Mouse (Mus musculus) liver, embryonic 14 days (tissue): Measurements from ENCODE around the gene Meiob. TPM values are rescaled to one million over a fixed set of nuclear protein-coding genes. Genes with fewer than 3 reads are reported as not detected.

ENCODE experiments used
- polyA plus RNA-seq: library from polyadenylated mRNA; depleted of rRNA; stranded (reverse); fragments of >200 nt; gene quantifications from 2 replicates; pipeline ENCODE4 v1.2.3, GENCODE M21; 2012; rRNA removed

The Meiob gene
- 0.71 and 0.81 TPM in 2 replicates for polyA plus RNA-seq

DNA sequence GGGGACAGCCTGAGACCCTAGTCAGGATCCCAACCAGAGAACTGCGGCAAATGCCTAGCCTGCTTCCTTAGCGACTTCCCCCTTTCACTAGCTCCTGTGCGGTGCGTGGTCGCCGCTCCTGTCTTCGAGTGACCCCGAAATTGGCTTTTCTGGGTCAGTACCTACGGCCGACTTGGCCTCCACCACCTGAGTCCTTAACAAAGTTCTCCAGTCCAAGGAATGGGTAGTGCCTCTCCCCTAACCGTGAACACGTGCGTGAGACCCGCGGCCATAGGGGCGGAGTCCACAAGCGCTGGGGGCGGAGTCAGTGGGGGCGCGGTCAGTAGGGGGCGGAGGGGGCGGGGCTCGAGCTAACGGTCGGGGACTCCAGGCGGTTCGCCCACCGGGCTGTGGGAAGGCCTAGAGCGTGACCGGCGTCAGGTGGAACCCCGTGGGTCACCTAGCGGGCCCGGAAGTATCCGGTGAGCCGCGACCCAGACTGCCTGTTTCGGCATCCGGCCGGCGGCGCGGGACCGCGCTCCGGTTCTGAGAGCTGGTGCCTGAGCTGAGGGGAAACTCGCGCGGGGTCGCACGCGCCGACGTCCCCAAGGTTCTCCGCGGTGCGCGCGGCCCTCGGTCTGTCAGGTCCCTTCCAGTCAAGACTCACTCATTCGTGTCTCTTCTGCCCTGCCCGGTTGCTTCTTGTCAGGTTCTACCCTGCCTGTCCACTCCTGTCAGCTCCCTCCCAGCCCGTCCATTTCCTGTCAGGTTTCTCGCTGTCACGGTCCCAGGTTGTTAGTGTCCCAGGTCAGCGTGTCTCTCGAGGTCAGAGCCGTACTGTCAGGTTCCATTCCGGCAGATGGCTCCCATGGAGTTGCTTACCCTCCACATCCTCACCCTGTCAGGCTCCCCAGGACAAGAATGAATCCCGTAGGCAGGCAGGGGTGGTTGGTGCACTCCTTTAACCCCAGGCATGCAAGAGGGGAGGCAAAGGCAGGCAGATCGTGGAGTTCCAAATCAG, at the start of gene Meiob:
Meiob (plus strand) TSS at position 338 of the 1,000 bp plus-strand sequence.

DNA sequence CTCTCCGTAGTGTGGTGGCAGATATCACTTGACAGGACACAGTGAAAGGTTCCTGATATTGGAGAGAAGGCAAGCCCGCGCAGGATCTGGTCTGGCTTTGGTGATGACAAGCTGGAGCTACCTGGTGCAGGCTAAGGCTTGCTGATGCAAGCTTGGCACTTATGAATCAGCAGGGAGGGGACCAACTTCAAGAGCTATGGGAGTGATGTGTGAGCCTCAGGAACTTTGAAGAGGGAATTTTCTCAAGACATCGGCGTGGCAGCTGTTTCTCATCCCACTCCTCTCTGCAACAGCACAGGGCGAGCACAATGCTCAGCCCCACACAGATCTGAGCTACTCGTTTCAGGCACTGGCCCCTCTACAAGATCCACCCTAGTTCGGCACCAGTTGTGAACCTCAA, 35.8 kb downstream of the Meiob start, which contains the start of gene Hagh:
Hagh (plus strand) TSS at position 302 of the 400 bp plus-strand sequence.

DNA sequence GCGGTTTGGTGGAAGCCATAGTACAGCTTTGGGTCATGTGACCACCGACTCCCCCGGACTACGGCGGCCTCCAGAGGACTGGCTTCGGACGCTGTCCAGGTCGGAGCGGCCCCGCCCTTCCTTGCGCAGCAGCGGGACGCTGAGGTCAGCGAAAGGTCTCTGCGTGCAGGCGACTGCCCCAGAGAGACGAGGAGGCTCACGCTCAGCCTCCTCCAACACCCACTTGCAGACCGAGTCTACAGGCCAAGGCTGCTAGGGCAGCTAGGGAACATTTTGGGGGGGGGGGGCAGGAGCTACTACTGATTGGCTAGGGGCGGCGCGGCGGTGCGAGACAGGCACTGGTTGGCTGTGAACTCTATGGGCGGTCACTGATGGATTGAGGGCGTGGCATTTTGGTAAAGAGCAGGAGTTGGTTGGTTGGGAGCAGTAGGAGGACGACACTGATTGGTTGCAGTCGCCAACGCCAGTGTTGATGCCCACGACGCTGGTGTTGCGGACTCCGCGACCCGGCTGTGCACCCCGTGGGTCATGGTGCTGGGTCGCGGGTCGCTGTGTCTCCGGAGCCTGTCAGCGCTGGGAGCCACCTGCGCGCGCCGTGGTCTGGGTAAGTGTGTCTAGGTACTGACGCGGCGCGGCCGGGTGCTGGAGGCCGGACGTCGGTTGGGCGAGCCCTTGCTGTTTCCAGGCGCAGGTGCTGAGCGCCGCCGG, 46.1 kb downstream of the Meiob start, which contains the start of gene Fahd1:
Fahd1 (minus strand) TSS at position 300 of the 708 bp plus-strand sequence.

DNA sequence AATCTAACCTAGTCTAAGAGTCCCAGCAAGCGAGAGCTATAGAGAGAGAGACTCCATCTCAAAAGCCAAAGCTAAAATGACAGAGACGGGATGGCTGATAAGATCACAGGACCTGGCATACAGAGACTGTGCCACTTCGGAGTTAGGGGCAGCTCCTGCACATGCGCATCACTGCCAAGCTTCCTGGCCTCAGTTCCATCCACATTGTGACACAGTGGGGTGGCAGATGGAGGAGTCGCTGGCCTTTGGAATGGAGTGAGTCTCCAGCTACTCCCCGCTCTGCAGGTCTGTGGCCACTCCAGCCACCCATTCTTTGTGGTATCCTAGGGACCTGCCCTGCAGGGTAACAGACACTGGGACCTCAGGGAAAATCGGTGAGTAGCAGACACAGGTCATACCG, 61.7 kb downstream of the Meiob start, which contains the start of gene Igfals:
Igfals (plus strand) TSS at position 222 of the 400 bp plus-strand sequence.

DNA sequence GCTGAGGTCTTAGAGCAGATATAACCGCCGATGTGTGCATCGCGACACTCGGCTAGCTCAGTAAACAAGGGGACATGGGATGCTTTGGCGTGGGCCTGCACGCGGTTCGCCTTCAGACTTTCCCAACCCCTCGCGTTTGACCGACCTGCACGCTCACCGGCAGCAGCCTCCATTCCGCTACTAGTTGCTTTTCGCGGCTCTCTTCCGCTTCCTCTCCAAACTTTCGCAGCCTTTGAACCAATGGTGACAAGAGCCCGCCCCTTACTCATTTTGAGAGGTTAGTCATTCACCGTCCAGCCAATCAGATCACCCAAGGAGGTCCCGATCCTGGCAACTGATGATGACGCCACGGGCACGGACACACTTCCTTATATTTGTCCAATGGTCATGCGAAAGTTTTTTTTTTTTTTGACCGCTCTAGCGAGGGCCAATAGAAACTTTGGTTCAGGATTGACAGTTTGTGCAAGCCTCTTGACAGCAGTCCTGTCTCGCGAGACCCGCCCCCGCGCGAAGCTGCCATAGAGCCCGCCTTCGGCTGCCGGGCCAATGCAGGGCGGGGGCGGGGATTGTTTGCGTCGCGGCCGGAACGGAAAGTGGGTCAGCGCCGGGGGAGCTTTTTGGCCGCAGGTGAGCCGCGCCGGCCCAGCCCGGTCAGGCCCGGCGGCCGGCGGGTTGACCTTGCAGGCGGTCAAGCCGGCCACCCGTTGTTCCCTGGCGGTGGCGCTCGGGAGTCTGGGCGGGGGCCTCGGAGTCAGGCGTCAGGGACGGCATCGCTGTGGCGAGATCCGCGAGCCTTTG, 82.2 kb downstream of the Meiob start, which contains the start of the genes Nubp2 and Spsb3:
Nubp2 (minus strand) TSS at position 216 of the 798 bp plus-strand sequence.
Spsb3 (plus strand) TSS at position 510 of the 798 bp plus-strand sequence.

Other genes starting within 250 kb of the Meiob start
- gene Tsc2, start 171.7 kb upstream of the Meiob start, polyA plus RNA-seq: 18.2 and 20.5 TPM in 2 replicates
- 6.4 TPM in 2 replicates for gene Nthl1, start 171.6 kb upstream of the Meiob start, polyA plus RNA-seq
- 5.4 and 5.8 TPM in 2 replicates for gene Slc9a3r2, start 154.0 kb upstream of the Meiob start, polyA plus RNA-seq
- gene Npw, start 145.8 kb upstream of the Meiob start, polyA plus RNA-seq: 0.18 and 0.27 TPM in 2 replicates
- 20.9 and 23.8 TPM in 2 replicates for gene Zfp598, start 134.6 kb upstream of the Meiob start, polyA plus RNA-seq
- gene Syngr3, start 114.3 kb upstream of the Meiob start, polyA plus RNA-seq: 0.05 and 0.06 TPM in 2 replicates
- gene Gfer, start 108.1 kb upstream of the Meiob start, polyA plus RNA-seq: 18.1 and 19.5 TPM in 2 replicates
- gene Noxo1, start 108.1 kb upstream of the Meiob start, polyA plus RNA-seq: 0.66 and 0.81 TPM in 2 replicates
- 24.4 and 29.3 TPM in 2 replicates for gene Tbl3, start 96.6 kb upstream of the Meiob start, polyA plus RNA-seq
- gene Rnf151, start 86.2 kb upstream of the Meiob start, polyA plus RNA-seq: 0.32 and 0.33 TPM in 2 replicates
- gene Rps2, start 86.2 kb upstream of the Meiob start, polyA plus RNA-seq: 2,079 and 2,282 TPM in 2 replicates
- 166 and 170 TPM in 2 replicates for gene Ndufb10, start 79.8 kb upstream of the Meiob start, polyA plus RNA-seq
- gene Rpl3l, start 76.5 kb upstream of the Meiob start, polyA plus RNA-seq: not detected in 2 replicates
- 20.9 and 25.8 TPM in 2 replicates for gene Msrb1, start 67.6 kb upstream of the Meiob start, polyA plus RNA-seq
- gene Hs3st6, start 51.3 kb upstream of the Meiob start, polyA plus RNA-seq: not detected in 2 replicates
- 56.3 and 67.1 TPM in 2 replicates for gene Hagh, start 35.9 kb downstream of the Meiob start, polyA plus RNA-seq
- gene Fahd1, start 46.1 kb downstream of the Meiob start, polyA plus RNA-seq: 21.3 and 22.2 TPM in 2 replicates
- gene Igfals, start 61.7 kb downstream of the Meiob start, polyA plus RNA-seq: 3.2 and 3.9 TPM in 2 replicates
- gene Nubp2, start 82.1 kb downstream of the Meiob start, polyA plus RNA-seq: 23.3 and 35.0 TPM in 2 replicates
- gene Spsb3, start 82.4 kb downstream of the Meiob start, polyA plus RNA-seq: 22.9 and 27.5 TPM in 2 replicates
- 7.7 and 8.7 TPM in 2 replicates for gene Eme2, start 90.8 kb downstream of the Meiob start, polyA plus RNA-seq
- gene Mrps34, start 90.8 kb downstream of the Meiob start, polyA plus RNA-seq: 44.0 and 47.7 TPM in 2 replicates
- 47.2 and 54.4 TPM in 2 replicates for gene Nme3, start 92.2 kb downstream of the Meiob start, polyA plus RNA-seq
- 29.7 and 32.2 TPM in 2 replicates for gene Mapk8ip3, start 132.7 kb downstream of the Meiob start, polyA plus RNA-seq
- gene Jpt2, start 156.4 kb downstream of the Meiob start, polyA plus RNA-seq: 23.3 and 28.1 TPM in 2 replicates
- gene Cramp1l, start 211.5 kb downstream of the Meiob start, polyA plus RNA-seq: 7.1 and 8.3 TPM in 2 replicates
- 54.0 and 61.2 TPM in 2 replicates for gene Ift140, start 211.8 kb downstream of the Meiob start, polyA plus RNA-seq